Mouse (Mus musculus) CH12.LX (cell line): ENCODE results near the gene Tnpo1.

Experiments
- BHLHE40 ChIP-seq: IDR thresholded peaks from 2 replicates; pipeline ENCODE4 v1.6.1; 2011; ENCODE audit warnings: mild to moderate bottlenecking, low read depth, low read length, improper control_type of control experiment
- CHD2 ChIP-seq: IDR thresholded peaks from 2 replicates; pipeline ENCODE4 v1.6.1; 2011; ENCODE audit warnings: low read length, improper control_type of control experiment
- CTCF ChIP-seq, 2 experiments: IDR thresholded peaks in 1 of 2; conservative IDR thresholded peaks in 1 of 2; 2 replicates each; pipeline ENCODE4 v1.5.1; 2011 to 2012; ENCODE audit warnings: low read depth in 2 of 2, low read length in 2 of 2, improper control_type of control experiment in 1 of 2, inconsistent platforms in 1 of 2, mild to moderate bottlenecking in 1 of 2, moderate library complexity in 1 of 2
- GABPA ChIP-seq: IDR thresholded peaks from 2 replicates; pipeline ENCODE4 v1.6.1; 2012; ENCODE audit warnings: low read depth, low read length, improper control_type of control experiment, inconsistent platforms; ENCODE audit not compliant: insufficient replicate concordance
- POLR2A ChIP-seq: IDR thresholded peaks from 2 replicates; pipeline ENCODE4 v1.6.1; 2011; ENCODE audit warnings: low read depth, mild to moderate bottlenecking, improper control_type of control experiment, low read length
- POLR2AphosphoS2 ChIP-seq: IDR thresholded peaks from 2 replicates; pipeline ENCODE4 v1.6.1; 2011; ENCODE audit warnings: low read depth, low read length, improper control_type of control experiment
- TCF12 ChIP-seq: IDR thresholded peaks from 2 replicates; pipeline ENCODE4 v1.6.1; 2014; ENCODE audit warnings: low read depth, mild to moderate bottlenecking, inconsistent platforms, low read length, improper control_type of control experiment

GRCm38 (mm10) chr13:98867810-98868209, 58.4 kb downstream of the Tnpo1 start:
- TF ChIP-seq POLR2A (no peak), TCF12 (no peak), CTCF (conservative IDR thresholded peaks at IDR 0.05 in 1 of 2, IDR thresholded peaks at IDR 0.05 in 1 of 2; ENCODE audit: low read depth in 2 of 2, low read length in 2 of 2) (peak; percentile 31 to 80; a peak in 3 of 4 replicates), POLR2AphosphoS2 (no peak), GABPA (no peak), CHD2 (no peak), BHLHE40 (no peak)
